Mouse (Mus musculus) thymus, postnatal 25 days (tissue): ENCODE measurements around the gene 1700067K01Rik.
"Not testable (repeated sequence)": the region's sequence is repeated elsewhere in the genome, so short reads cannot be mapped to it uniquely, and the experiment has no call there.

Experiments
- DNase-seq: peaks from one replicate; pipeline ENCODE4 v3.0.0; 2022

The 1700067K01Rik gene

GRCm38 (mm10) chr8:83989243-83989642, 12.1 kb upstream of the 1700067K01Rik start:
- DNase-seq: no peak

- DNase-seq: no peak
Measured at GRCm38 (mm10) chr8:83990170-83990569, 11.1 kb upstream of the 1700067K01Rik start.

- no peak for DNase-seq
Measured at GRCm38 (mm10) chr8:83992488-83992887, 8.8 kb upstream of the 1700067K01Rik start.

- DNase-seq: no peak
Measured at GRCm38 (mm10) chr8:83994030-83994429, 7.3 kb upstream of the 1700067K01Rik start.

GRCm38 (mm10) chr8:83995973-83996372, 5.3 kb upstream of the 1700067K01Rik start:
- no peak for DNase-seq

GRCm38 (mm10) chr8:83996567-83997505, 4.5 kb upstream of the 1700067K01Rik start:
- peak; percentile 78 for DNase-seq

- peak; percentile 61 for DNase-seq
Measured at GRCm38 (mm10) chr8:83997511-83998141, 3.7 kb upstream of the 1700067K01Rik start, which contains the start of gene Samd1. Samd1 (plus strand) TSS chr8:83997672.

- peak; percentile 75 for DNase-seq
Measured at GRCm38 (mm10) chr8:83998231-83999056, 2.9 kb upstream of the 1700067K01Rik start.

GRCm38 (mm10) chr8:83999057-83999705, 2.1 kb upstream of the 1700067K01Rik start:
- DNase-seq: no peak

GRCm38 (mm10) chr8:83999825-84000224, 1.5 kb upstream of the 1700067K01Rik start:
- DNase-seq: no peak

- no peak for DNase-seq
Measured at GRCm38 (mm10) chr8:84002957-84003611, 1.8 kb downstream of the 1700067K01Rik start.

- no peak for DNase-seq
Measured at GRCm38 (mm10) chr8:84003612-84004246, 2.4 kb downstream of the 1700067K01Rik start.

GRCm38 (mm10) chr8:84004533-84005201, 3.4 kb downstream of the 1700067K01Rik start:
- DNase-seq: peak; percentile 94

- DNase-seq: not testable (repeated sequence)
Measured at GRCm38 (mm10) chr8:84005502-84005901, 4.2 kb downstream of the 1700067K01Rik start.

GRCm38 (mm10) chr8:84008362-84008761, 7.1 kb downstream of the 1700067K01Rik start:
- DNase-seq: no peak

GRCm38 (mm10) chr8:84009876-84010275, 8.6 kb downstream of the 1700067K01Rik start:
- peak; percentile 82 for DNase-seq

GRCm38 (mm10) chr8:84010625-84011611, 9.6 kb downstream of the 1700067K01Rik start:
- DNase-seq: peak; percentile 76

- DNase-seq: no peak
Measured at GRCm38 (mm10) chr8:84011705-84012498, 10.6 kb downstream of the 1700067K01Rik start, which contains the start of gene 2210011C24Rik. 2210011C24Rik (minus strand) TSS chr8:84012171.
